Mouse (Mus musculus) megakaryocyte progenitor cell, adult 5-6 weeks (primary cell): ENCODE data around the gene Mapk12. TPM values are rescaled to one million over a fixed set of nuclear protein-coding genes. Genes with fewer than 3 reads are reported as not detected.

Experiments
- ATAC-seq: replicated peaks from 2 replicates; pipeline ENCODE4 v1.8.0; 2016; ENCODE audit warnings: mild to moderate bottlenecking, moderate TSS enrichment, inconsistent platforms; ENCODE audit not compliant: poor library complexity
- total RNA-seq, 2 experiments: library from RNA; stranded (forward) in 1 of 2; stranded (reverse) in 1 of 2; fragments of 157-497, 149-512 nt in 1 of 2; fragments of 200-1000 nt in 1 of 2; gene quantifications; 2 replicates each; pipeline versions ENCODE4 v1.2.3 to v1.2.4; 2015 to 2017

The Mapk12 gene
- total RNA-seq, 2 experiments from 2014 or later: 0.04 TPM; not detected in 1

GRCm38 (mm10) chr15:89172276-89172935 is 31.9 kb upstream of the Mapk12 start:
- ATAC-seq: peak; percentile 53

- ATAC-seq: peak; percentile 12; the same call in 1 of the 2 replicates
These were observed 31.1 kb upstream of the Mapk12 start for GRCm38 (mm10) chr15:89171526-89172051.

- ATAC-seq: no peak
These were observed 29.6 kb upstream of the Mapk12 start for GRCm38 (mm10) chr15:89170102-89170501.

GRCm38 (mm10) chr15:89169431-89169830 is 28.9 kb upstream of the Mapk12 start:
- no peak for ATAC-seq

DNA sequence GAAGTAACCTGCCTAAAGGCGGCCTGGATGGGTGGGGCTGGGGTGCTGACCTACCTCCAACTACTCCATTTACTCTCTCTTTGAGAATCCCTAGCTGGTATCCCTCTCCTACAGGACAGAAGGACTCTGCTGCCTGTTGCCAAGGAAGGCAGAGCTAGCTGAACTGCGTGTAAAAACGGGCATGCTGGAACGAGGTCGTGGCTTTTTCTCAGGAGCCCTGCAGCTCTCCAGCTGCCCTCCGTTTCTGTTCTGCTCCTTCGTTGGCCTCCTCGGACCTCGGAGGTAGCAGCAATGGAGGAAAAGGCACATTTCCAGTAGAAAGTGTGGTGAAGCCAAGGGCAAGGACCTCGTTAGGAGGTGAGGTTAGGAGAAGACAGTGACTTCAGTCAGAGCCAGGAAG is 28.4 kb upstream of the Mapk12 start:
- no peak for ATAC-seq

GRCm38 (mm10) chr15:89165478-89165877 is 25.0 kb upstream of the Mapk12 start:
- ATAC-seq: no peak

- ATAC-seq: no peak
These were observed 20.9 kb upstream of the Mapk12 start for GRCm38 (mm10) chr15:89161397-89161796.

DNA sequence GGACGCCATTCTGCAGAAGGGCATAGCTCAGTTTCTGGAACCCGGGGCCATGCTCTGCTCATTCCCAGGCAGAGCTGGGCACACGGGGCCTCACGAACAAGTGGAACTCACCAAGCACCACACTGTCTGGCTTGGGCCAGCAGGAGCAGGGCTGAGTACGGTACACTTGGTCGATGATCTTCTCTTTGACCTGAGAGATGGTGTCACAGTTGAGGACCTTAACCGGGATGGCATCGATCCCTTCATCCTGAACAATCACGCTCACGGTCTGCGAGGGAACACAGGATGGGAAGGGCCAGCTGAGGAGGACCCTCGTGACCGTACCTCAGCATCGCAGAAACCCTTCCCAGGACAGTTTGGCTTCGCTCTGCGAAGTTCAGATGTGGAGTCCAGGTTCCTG is 18.0 kb upstream of the Mapk12 start:
- ATAC-seq: no peak

DNA sequence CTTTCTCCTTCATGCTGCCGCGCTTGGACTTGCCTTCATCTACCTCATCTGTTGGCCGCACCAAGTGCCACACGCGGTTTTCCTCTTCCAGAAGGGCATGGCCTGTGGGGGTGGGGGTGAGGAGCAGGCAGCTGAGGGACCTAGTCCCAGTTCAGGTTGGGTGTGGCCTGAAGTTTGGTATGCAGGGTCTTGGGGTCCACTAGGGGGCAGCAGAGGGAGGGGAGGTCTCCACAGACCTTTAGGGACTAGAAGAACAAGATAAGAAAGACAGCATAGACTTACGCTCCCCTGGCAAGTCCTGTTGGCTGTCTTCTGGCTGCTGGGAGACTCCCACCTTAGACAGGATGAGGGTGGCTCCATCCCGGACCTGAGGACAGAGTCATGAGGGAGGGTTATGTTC is 17.5 kb upstream of the Mapk12 start:
- ATAC-seq: peak; percentile 96

DNA sequence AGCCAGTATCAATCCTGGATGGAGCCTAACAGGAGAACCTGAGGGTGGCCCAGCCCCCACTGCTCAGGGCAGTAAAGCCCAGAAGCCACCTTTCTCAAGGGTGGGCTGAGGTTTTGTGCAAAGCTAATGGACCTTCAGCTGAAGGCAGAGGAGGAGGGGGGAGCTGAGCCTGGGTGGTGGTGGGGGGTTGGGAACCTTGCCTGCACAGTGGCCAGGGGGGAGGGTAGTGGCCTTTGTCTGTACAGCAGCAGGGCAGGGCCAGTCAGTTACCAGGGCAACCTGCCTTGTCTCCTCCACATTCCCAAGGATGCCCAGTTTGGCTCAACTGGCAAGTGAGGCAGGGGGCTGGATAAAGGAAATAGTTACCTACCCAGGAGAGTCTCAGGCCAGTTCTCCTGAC is 11.8 kb upstream of the Mapk12 start:
- no peak for ATAC-seq

- ATAC-seq: peak; percentile 77
These were observed 9.5 kb upstream of the Mapk12 start for GRCm38 (mm10) chr15:89150041-89150390.

GRCm38 (mm10) chr15:89149271-89150040 is 9.0 kb upstream of the Mapk12 start, which contains the start of gene Mapk11:
Mapk11 (minus strand) TSS chr15:89149628.
- ATAC-seq: peak; percentile 36

DNA sequence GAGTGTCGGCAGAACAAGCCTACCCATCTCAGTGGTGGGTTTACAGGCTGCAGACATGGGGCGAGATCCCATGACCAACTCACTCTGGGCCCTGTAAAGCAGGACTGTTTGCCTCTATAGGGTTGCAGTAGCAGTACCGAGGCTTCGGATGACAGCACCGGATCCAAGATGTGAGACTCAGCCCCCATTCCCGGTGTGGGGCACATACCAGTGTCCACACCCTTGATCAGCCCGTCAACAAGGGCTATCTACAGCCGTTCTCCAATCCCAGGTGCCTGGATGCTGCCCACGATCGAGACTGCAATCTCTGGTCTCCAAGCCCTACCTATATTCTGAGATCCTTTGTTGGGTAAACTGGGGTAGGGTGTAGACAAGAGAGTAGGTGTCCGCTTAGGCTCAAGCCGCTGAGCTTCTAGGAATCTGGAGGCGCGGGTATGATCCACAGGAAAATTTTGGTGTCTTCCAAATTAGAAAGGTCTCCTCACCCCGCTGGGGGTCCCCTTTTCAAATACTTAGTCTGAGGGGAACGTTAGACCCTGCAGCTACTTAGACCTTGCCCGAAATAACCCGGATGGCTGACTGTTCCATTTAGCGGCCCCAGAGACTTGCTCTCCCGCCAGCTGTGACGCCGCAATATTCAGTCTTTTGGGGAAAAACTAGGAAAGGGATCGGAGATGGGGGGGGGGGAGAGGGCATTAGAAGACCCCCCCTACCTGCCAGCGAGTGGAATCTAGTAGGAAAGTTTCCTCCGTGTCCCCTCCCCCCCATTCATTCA is 8.2 kb upstream of the Mapk12 start:
- no peak for ATAC-seq

DNA sequence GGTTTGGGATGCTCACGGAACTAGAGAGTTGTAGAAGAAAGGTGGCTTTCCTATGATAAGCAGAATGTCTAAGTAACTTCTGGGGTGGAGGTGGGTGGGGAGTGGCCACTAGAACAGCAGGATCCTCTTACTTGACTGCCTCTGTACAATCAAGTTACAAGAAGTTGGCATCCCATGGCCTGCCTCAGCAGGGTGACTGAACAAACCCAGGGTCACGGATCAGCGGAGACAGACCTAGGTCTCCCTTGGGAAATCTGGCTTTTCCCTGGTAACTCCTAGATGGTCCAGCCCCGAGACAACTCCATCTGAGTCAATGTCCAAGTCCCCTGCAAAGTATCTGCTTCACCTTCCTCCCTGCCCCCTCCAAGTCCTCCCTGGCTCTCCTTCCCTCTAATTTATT is 7.4 kb upstream of the Mapk12 start:
- no peak for ATAC-seq

GRCm38 (mm10) chr15:89147456-89147855 is 7.0 kb upstream of the Mapk12 start:
- ATAC-seq: no peak

GRCm38 (mm10) chr15:89147024-89147423 is 6.5 kb upstream of the Mapk12 start:
- 0 out of 2 replicates have a peak, but pooled peaks have one; percentile 17 for ATAC-seq

- ATAC-seq: 0 out of 2 replicates have a peak, but pooled peaks have one; percentile 17
These were observed 6.0 kb upstream of the Mapk12 start for GRCm38 (mm10) chr15:89146537-89146936.

DNA sequence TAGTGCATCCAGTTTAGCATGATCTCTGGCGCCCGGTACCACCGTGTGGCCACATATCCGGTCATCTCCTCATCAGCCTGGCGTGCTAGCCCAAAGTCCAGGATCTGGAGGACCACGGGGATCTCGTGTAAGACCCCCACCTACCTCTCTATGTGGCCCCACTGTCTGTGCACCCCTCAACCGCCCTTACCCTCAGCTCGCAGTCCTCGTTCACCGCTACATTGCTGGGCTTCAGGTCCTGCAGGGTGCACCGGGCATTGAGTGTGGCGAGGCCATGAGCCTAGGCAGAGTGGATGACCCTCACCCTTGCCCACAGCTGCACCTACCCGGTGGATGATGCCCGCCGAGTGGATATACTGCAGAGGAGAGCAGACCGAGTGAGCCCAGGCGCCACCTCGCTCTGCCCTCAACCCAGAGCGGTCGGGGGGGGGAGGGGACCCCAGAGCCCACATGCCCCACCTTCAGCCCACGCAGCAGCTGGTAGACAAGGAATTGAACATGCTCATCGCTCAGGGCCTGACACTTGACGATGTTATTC is 5.4 kb upstream of the Mapk12 start:
- no peak for ATAC-seq

DNA sequence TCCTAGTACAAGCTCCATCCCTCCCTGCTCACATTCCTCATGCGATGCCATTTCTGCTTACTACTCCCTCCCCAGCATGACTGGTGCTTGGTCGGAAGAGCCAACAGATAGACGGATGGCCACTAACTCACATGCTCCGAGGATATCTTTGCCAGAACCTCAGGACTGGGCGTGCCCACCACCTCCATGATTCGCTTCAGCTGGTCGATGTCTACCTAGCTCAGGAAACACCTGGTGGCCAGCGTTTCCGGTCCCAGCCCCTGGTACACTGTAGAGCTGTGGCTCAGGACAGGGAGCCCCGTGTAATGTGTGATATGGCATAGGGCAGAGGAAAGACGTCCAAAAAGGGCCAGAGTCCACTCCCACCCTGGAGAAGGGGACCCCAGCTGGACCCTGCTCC is 4.5 kb upstream of the Mapk12 start:
- ATAC-seq: no peak

DNA sequence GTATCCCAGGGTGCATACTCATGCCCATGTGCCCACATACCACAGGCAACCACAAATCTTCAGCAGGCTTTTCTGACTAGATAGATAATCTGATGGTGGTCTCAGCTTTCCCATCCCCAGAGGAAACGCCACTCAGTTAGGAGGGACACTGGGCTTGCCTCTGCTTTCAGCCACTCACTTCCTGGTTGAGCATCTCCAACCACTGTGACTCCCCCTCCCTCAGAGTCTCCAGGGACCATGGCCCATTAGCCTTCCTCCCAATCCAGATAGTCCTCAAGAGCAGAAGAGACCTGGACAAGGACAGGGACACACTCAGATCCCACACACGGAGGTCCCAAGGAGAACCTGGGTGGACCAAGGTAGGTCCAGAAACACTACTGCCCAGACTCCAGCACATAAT is 2.6 kb upstream of the Mapk12 start:
- ATAC-seq: no peak

GRCm38 (mm10) chr15:89141905-89142304 is 1.4 kb upstream of the Mapk12 start:
- no peak for ATAC-seq
